Mouse (Mus musculus) brain, embryonic 14.5 days (tissue): Measurements from ENCODE around the gene Iscu.

Experiments used
- CTCF ChIP-seq: fragments of 200-500 bp; IDR thresholded peaks from 2 replicates; pipeline ENCODE4 v1.5.1; 2012; ENCODE audit warnings: inconsistent platforms, mild to moderate bottlenecking, moderate library complexity, borderline replicate concordance; ENCODE audit not compliant: insufficient read depth, insufficient read length; ENCODE audit errors: extremely low read depth
- POLR2A ChIP-seq: fragments of 200-500 bp; IDR thresholded peaks from 2 replicates; pipeline ENCODE4 v1.6.1; 2012; ENCODE audit warnings: mild to moderate bottlenecking, inconsistent platforms, borderline replicate concordance; ENCODE audit not compliant: poor library complexity, insufficient read depth, insufficient read length, severe bottlenecking; ENCODE audit errors: extremely low read depth

GRCm38 (mm10) chr5:113804395-113804966 lies 31.9 kb downstream of the Iscu start:
- TF ChIP-seq CTCF (no peak), POLR2A (no peak)
